Mouse (Mus musculus) right cerebral cortex, postnatal 36 days (tissue): ENCODE results near the gene Ass1.

ENCODE experiments used
- DNase-seq, 2 experiments: peaks; one replicate each; pipeline ENCODE4 v3.0.0; 2022; ENCODE audit warnings: low spot score in 2 of 2, mixed read lengths in 1 of 2

Gene Ass1

DNA sequence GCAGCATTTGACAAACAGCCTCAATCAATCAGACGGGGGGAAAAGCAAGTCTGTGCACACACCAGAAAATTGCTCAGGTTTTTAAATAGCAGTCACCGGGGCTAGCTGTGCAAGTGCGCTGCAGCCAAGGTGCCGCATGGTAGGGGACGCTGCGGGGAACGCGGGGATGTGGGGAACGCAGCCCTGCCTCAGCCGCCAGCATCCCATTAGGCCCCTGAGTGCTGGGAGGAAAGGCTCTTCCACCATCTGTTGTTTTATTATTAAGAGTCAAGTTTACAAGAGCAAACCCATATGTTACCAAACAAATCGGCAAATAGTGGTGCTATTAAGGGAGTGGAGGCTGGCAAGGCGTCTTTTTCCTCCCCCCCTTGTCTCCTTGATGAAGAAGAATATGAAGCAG, 19.2 kb downstream of the Ass1 start:
- no peak for DNase-seq

DNA sequence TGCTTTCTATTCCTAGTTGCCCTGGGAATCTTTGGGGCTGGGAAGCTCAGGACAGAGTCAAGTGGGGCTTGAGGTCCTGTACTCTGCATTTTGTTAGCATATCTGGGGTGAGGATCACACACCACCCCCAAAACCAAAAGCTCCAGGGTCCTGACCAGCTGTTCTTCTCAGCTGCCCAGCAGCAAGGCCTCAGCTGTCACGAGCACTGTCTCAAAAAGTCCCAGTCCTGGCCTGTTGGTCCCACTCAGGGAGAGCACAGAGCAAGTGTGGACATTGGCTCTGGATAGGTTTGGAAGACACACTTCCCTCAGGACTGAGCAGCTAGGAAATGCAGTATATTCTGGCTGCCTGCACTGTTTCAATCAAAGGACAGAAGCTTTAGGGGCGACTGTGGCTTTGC, 20.5 kb downstream of the Ass1 start:
- no peak for DNase-seq

DNA sequence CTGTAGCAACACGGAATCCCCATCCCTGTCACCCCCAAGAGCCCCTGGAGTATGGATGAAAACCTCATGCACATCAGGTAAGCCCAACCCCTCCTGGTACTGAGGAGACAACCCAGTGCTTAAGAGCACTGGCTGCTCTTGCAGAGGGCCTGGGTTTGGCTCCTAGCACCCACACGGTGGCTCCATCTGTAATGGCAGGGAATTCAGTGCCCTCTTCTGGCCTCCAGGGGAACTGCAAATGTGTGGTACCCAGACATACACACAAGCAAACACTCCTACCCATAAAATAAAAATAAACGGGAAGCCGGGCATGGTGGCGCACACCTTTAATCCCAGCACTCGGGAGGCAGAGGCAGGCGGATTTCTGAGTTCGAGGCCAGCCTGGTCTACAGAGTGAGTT, 22.3 kb downstream of the Ass1 start:
- no peak for DNase-seq

DNA sequence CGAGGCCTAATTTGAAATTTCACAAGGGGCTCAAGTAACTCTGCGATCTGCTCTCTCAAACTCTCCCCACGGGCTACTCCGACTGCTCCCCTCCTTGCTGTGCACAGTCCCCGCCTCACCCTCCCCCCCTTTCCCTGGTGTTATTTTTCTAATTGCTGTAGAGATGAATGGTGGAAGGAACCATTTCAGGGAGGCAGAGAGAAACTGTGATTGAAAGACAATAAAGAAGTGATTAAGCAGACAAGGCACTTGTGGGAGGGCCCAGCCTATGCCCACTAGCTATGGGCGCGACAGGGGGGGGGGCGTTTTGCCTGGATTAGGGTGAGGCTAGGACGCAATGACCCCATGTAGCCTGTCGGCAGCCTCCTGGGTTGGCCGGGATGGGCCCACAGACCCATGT, 23.2 kb downstream of the Ass1 start:
- no peak for DNase-seq

DNA sequence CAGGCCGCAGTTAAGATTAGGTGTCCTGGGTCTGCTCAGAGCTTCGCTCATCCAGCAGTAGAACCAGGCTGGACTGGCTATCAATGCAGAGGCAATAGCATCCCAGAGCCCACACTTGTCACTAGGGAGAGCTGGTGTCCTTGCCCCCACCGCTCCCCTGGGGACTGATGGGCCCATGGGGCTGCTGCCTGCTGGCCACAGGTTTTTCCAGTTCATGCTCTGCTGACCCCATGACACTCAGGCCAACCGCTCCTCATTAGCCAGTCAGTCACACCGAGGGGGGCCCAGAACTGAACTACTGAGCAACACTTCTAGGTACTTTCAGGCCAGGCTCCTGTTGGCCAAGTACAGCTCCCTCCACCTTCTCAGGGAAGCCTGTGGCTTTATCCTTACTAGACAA, 24.3 kb downstream of the Ass1 start:
- DNase-seq, result no peak

DNA sequence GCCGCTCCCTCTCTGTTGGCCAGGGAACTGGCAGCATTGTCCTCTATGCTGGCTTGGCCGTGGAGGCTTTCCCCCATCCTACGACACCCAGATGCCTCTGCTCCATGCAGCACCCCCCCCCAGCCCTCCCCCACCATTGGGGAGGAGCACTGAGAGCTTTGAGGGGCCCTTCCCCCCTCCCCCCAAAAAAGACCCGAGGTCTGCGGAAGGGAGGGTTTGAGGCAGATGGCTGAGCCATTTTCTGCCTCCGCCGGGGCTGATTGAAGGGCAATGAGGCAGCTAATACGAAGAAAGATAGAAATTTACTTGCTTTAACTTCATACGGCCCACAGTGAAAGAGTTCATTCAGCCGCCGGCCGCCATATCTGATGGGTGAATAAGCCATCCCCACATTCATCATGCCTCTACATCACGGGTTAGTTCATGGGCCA, 25.1 kb downstream of the Ass1 start:
- no peak for DNase-seq

DNA sequence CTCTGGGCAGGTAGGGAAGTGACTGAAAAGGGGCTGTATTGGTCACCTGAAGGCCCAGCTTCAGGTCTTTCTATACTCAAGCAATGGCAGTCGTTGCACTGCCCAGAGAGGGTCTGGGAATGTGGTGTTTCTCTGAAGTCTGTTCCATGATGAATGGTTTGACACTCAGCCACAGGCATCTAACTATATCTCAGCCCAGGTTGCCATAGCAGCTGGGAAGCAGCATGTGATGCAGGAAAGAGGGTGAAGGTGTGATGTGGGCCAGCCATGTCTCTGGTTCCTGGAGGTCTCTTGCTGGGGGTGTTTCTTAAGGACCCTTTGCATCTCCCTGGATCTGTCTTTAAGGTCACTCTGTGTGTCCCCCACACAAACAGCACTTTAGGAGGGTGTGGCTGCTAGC, 26.1 kb downstream of the Ass1 start:
- DNase-seq, result no peak

DNA sequence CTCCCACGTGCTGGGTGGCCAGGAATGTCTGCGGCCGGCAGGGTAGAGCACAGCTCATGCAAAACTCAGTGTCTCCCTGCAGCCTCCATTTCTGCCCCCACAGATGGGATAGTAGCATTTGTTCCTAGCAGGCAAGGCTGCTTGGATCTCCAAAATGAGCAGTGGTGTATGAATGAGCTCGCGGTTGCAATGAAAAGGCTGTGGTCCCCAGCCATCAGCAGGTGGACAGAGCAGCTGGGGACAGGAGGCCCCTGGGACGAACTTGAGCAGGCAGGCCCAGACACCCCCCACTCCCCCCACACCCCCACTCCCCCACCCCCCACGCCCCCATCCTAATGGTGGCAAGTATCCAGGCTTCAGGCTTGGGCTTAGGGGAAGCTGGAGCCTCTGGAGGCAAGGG, 27.1 kb downstream of the Ass1 start:
- no peak for DNase-seq

DNA sequence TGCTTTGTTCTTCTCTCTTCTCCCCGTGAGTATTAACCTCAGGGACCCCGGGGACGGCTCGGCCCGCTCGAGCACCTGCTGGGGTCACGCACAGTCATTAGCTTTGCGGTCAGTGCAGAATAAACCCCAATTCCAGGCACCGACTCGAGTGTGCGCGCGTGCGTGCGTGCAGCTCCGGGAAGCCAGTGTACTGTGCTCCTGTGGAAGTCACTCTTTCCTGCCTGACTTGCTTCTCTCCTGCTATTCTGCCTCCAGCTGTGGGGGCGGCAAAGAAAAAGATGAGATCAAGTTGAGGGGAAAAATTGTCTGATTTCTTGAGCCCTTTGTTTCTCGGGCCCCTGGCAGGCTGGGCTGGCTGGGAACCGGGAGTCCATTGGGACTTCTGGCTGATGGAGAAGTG, 27.6 kb downstream of the Ass1 start:
- DNase-seq, result peak in 1 of 2 experiments; percentile 25

DNA sequence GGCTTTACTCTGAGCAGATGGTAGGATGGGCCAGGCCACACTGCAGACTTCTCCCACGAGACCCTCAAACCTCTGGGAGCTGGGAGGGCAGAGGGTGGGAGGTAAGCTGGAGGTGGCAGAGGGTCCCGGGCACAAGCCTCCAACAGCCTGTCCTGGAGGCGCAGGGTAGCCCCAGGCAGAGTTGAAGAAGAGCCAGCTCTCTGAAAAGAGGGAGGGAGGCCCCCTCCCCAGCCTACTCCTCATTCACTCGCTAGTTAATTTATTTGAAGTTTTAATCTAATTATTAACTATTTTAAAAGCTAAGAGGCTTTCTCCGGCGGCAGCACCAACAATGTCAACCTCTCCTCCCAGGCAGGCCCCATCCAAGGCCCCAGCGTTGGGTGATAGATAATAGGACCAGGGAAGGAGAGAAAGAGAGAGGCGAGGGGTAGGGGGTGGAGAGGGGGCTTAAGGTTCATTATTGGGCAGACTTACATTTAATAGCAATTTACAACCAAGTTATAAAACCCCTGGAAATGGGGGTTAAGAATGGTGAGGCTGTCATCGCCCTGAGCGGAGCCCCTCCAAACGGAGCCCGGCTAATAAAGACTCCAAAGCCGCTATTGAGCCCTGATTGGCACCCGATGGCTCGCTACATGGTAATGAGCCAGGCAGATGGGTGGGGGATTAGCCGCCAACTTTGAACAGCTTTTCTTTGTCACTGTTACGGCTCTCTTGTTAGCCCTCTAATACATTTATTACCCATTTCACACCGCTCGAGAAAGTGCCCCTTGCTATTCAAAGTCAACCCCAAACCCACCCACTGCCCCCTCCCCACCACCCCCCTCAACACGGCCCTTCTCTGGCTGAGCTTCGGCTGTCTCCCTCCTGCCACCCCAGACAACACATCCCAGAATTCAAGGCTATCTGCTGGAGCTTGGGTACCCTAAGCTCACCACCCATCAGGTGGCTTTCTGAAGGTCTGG, 29.6 kb downstream of the Ass1 start:
- DNase-seq, result no peak

DNA sequence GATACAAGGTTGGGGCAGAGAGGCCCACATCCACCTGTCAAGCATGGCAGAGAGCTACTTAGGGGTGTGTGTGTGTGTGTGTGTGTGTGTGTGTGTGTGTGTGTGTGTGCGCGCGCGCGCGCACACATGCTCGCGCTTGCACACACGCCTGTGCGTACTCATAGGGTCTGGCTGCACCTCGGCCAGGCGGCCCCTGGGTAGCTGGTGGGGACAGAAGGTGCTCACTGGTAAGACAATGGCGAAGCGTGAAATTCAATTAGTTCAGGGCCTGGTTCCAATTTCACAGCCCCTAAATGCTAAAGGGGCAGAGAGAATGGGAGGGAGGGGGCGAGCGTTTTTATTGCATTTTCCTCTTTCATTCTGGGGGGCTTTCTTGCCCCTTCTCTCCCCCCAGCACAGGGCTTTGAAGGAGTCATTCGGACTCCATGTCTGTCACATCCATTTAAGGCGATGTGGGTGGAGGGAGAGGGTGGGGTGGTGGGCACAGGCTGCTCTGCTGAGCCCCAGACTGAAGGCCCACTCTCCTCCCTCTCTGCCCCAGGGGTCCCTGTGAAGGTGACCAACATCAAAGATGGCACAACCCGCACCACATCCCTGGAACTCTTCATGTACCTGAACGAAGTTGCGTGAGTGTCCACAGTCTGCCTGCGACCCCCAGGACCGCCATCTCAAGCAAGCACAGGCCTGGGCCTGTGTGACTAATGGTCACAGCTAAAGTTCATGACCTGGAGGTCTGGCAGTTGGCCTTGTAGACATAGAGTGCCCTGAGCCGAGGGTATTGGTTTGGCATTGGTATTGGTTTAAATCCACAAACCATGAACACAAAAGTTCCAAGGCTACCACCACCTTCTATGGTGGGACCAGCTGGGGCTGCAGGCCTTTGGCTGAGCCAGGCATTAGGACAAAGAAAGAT, 30.5 kb downstream of the Ass1 start:
- no peak for DNase-seq

DNA sequence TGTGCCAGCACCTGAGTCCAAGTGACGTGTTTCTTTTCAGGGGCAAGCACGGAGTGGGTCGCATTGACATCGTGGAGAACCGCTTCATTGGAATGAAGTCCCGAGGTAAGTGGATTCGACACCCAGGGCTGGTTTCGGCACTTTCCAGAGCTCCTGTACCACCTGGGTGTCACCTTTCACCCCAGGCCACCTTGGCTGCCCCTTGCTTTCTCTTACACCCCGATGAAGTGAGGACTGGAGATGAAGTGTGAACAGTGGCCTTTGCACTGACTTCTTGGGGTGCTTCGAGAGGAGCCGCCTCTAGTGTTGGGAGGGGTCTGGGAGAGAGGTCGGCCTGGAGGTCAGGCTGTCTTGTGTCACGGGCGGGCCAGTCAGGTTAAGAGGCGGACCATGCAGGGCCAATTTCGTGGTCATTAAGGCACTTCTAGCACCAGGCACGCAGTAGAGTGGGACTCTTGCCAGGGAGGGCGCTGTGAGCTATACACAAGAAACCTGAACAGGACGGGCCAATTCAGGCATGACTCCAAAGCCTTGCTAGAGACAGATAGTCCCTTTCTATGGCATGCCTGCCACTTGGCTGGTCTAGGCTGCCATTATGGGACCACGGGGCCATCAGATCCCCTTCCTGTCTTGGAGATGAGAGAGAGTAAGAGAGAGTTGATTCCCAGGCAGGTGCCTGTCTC, 31.6 kb downstream of the Ass1 start:
- DNase-seq, result no peak

DNA sequence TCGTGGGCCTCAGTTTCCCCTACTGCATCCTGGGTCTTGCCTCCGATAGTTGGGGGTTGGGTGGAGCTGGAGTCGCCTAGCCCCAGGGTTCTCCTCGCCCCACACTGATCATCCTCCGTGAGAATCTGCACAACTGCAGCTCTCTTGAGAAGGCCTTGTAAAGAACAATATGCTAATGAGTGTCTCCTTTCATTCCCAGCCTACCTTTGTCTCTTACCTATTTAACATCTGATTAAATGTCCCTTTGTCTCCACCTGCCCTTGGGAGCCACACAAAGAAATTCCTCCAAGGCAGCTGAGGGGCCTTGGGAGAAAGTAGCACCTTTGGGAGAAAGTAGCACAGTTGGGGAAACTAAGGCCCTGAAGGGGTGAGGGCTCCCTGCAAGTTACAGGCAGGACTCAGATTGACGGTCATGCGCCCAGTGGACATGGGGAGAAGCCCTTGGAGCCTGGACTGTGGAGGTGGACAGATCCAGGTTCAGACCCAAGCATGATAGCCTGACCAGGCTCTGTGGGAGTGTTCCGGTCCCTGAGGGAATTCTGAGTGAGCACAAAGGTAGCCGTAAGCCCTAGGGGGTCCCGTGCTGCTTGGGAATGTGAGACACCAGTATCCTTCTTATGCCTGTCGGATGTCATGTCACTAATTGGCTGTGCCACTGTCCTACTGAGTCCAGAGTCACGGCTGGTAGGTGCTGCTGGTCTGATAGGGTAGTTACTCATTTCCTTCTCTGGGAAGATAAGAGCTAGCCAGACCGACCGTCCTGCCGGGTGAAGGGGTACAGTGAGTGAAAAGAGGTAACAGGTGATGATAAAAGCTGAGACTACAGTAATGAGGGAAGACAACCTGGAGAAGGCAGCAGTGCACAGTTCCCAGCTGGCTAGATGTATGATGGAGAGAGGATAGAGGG, 32.9 kb downstream of the Ass1 start:
- DNase-seq, result no peak

DNA sequence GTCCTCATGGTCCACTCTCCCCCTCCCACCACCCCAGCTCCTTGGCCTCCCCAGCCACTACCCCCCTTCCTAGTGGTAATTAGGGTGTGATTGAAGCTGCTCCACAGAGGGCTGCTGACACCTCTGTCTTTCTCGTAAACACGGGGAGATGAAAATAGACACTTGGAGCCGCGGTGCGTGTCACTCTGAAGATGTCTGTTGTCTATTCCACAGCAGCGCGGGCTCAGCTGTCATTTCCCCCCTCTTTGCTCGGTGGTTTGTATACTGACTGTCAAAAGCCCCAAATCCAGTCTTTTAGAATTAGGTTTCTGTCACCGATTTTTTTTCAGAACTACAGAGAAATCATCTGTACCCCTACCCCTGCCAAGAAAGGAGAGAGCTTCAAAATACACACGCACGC, 35.5 kb downstream of the Ass1 start:
- DNase-seq, result no peak

DNA sequence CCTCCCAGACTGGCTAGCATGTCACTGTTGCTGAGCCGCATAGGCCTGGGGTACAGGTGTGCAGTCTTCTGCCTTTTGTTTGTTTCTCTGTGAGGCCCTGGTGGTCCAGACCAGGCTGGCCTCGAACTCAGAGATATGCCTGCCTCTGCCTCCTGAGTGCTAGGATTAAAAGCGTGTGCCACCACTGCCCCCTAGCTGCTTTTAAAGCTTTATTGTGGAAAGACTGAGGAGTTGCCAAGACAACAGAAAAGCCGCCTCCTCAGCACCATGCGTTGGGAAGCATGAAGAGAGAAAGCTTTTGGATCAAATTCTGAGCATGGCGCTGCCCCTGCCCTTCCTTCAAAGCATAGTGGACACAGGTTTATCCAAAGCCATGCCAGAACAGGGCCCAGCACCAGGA, 38.8 kb downstream of the Ass1 start:
- DNase-seq, result no peak

DNA sequence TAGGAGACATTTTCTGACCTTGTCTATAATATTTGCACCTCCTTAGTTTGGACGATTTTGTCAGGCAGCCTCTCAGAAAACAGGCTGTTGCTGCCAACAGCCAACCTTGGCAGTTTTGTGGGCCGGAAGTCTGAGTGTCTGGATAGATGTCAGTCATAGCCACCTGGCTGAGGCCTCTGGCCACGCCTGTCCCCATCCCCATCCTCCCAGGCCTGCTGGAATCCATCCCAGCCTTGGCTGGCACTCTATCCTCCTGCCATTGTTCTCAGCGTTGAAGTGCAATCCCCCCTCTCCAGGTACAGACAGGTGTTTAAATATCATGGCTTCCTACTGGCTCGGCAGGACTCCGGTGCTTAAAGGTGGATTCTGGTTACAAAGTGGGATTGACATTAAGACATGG, 41.3 kb downstream of the Ass1 start:
- no peak for DNase-seq

DNA sequence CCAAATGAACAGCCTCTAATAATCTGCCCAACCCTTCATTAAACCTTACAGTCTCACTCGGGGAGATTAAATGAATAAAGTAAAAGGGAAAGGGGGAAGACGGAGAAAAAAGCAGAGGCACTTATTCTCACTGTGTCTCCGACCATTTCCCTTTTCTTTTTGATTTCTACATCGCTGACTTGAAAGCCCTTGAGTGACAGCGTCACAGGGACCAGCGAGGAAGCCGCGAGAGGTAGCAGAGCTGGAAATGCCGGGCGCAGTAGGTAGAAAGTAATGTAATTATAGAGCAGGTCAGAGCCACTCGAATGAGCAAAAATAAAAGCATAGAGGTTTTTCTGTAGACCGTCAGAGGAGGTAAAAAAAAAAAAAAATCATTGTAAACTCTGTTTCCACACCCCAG, 46.5 kb downstream of the Ass1 start:
- DNase-seq, result no peak

DNA sequence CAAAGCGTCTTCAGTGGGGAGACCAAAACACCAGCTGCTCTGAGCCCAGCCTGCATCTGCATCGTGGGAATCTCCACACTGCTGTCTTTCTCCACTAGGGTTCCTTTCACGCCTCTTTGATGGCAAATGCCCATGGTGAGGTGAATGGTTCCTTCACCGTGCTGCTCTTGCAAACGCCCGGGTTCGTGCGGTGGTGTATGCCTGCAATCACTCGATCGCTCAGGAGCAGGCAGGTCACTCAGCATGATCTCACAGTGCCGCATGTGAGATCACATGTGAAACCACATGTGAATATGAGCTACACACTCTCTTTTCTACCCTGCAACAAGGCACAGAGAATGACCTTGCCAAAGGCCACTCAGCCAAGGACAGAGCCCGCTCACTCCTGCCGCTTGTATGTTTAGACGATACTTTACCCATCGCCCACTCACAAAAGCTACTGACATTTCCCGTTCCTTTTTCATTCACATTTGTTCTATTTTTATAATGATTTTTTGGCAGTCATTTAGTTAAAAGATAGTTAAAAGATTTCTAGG, 51.9 kb downstream of the Ass1 start:
- no peak for DNase-seq

DNA sequence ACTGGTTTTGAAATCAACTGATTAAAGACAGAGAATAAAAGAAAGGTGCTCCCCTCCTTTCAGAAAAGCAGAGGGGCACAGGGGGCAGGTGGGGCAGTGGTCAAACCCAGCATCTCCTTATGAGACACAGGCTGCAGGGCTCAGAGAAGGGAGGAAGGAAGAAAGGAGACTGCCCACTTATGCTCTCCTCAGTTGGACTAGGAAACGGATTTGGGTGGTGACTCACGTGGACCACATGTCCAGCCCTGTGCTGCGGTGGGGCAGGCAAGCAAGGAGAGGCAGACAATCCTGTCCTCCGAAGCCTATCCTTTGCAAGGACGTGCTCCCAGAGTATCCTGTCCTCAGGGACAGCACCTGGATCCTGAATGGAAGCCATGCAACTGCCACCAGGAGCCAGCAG, 54.6 kb downstream of the Ass1 start:
- no peak for DNase-seq

DNA sequence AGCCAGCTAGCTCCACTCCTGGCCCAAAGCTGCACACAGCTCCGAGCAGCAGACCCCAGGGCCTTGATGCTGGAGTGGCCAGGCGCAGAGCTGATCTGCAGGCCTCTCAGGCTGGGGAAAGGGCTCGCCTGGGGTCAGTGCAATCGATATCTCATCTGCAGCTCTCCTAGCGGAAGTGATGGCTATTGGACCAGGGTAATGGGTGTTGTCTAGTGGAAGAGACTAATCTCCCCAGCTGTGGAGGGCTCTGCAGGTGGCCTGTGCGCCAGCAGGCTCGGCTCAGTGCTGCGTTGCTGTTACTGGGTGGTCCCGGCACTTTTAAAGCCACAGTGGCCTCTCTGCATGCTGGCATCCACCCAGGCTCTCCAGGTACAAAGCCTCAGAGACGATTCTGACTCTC, 55.8 kb downstream of the Ass1 start:
- no peak for DNase-seq

DNA sequence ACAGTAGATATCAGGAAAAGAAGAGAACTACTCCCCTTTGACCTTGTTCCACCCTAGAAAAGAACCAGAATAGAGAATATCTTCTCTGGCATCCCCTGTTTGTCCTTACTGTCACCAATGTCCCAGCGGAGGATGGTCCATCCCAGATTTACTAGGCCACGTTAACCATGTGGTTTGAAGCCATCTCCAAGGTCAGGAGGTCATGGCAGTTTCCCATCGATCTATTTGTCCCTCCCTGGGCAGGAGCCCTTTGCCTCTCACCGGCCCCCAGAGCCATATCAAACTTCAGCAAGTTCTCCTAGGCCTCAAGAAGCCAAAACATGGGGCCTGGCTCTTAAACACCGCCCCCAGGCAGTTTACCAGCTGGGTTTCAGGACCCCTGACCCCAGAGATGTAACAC, 60.2 kb downstream of the Ass1 start:
- no peak for DNase-seq
